Mouse (Mus musculus) urinary bladder, postnatal 25 days (tissue): ENCODE measurements at regions not wholly inside any gene's neighbourhood (a gene's known extent, or its start where the extent isn't known, plus 50 kb on each side); places are given as distances from the start of the nearest gene placed in this dataset.

ENCODE experiments used
- DNase-seq: peaks from one replicate; pipeline ENCODE4 v3.0.0; 2022; ENCODE audit warnings: low spot score

GRCm38 (mm10) chr8:34451211-34452000 is 339.9 kb upstream of the Gm10131 start:
- DNase-seq = no peak

- no peak for DNase-seq
These were observed 338.0 kb upstream of the Gm10131 start for GRCm38 (mm10) chr8:34449391-34450044.

GRCm38 (mm10) chr8:34447880-34448830 is 336.6 kb upstream of the Gm10131 start:
- no peak for DNase-seq

- no peak for DNase-seq
These were observed 331.2 kb upstream of the Gm10131 start for GRCm38 (mm10) chr8:34442688-34443087.

- no peak for DNase-seq
These were observed 330.2 kb upstream of the Gm10131 start for GRCm38 (mm10) chr8:34441756-34442155.

GRCm38 (mm10) chr8:34440771-34441170 is 329.2 kb upstream of the Gm10131 start:
- DNase-seq = no peak

- no peak for DNase-seq
These were observed 327.2 kb upstream of the Gm10131 start for GRCm38 (mm10) chr8:34438771-34439170.

GRCm38 (mm10) chr8:34431985-34432384 is 320.4 kb upstream of the Gm10131 start:
- no peak for DNase-seq

GRCm38 (mm10) chr8:34429231-34429630 is 317.7 kb upstream of the Gm10131 start:
- DNase-seq = no peak

GRCm38 (mm10) chr8:34401571-34401970 is 290.0 kb upstream of the Gm10131 start:
- no peak for DNase-seq

GRCm38 (mm10) chr8:34398914-34399813 is 287.6 kb upstream of the Gm10131 start:
- DNase-seq = no peak

- no peak for DNase-seq
These were observed 286.3 kb upstream of the Gm10131 start for GRCm38 (mm10) chr8:34397583-34398411.

GRCm38 (mm10) chr8:34397225-34397582 is 285.7 kb upstream of the Gm10131 start:
- no peak for DNase-seq

GRCm38 (mm10) chr8:34392981-34393828 is 281.7 kb upstream of the Gm10131 start:
- DNase-seq = no peak

- DNase-seq = no peak
These were observed 280.9 kb upstream of the Gm10131 start for GRCm38 (mm10) chr8:34392208-34392980.

GRCm38 (mm10) chr8:34385806-34386439 is 274.4 kb upstream of the Gm10131 start:
- no peak for DNase-seq

GRCm38 (mm10) chr8:34380615-34381014 is 269.1 kb upstream of the Gm10131 start:
- DNase-seq = no peak

GRCm38 (mm10) chr8:34377154-34377553 is 265.6 kb upstream of the Gm10131 start:
- DNase-seq = no peak
